Mouse (Mus musculus): ENCODE results near the gene Kars. TPM values are rescaled to one million over a fixed set of nuclear protein-coding genes. Genes with fewer than 3 reads are reported as not detected.

Kars gene
- polyA plus RNA-seq, 1 experiment from 2014 or later = 48.2 TPM

DNA sequence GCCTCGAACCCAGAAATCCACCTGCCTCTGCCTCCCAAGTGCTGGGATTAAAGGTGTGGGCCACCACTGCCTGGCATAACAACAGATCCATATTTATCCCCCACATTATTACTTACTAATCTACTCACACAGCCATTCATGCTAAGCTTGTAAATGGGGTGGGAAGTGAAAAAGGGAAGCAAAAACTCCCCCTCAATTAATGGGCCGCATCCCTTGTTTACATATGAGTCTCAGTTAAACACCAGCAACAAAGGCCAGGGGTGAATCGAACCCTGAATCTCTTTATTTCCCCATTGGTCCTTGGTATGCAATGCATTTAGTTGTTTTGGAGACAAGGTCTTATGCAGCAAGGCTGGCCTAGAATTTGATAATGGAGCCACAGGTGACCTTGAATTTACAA lies 60.3 kb downstream of the Kars start:
- ATAC-seq = no peak
- WGBS (ENCODE audit: insufficient replicate concordance) = 78% methylated on average over 3 of the region's 3 CpGs
- no peaks in the 10 kb centered on the region for H3K27me3 ChIP-seq (ENCODE audit: insufficient read depth, low read length)
- no peak overlapping the region for H3K4me3 ChIP-seq (ENCODE audit: low read depth, low read length)
- no peaks in the 10 kb centered on the region for H3K9me3 ChIP-seq (ENCODE audit: low read length)
- no peak overlapping the region for H3K4me2 ChIP-seq (ENCODE audit: low read depth, low read length)
- H3K4me1 ChIP-seq (ENCODE audit: insufficient read depth) = no peaks in the 10 kb centered on the region
- no peak for DNase-seq
- no peak for TF ChIP-seq CTCF (IDR thresholded peaks at IDR 0.05; ENCODE audit: low read depth)
- TF ChIP-seq EP300 (IDR thresholded peaks at IDR 0.05; ENCODE audit: low read depth) = no peak
- H3K9ac ChIP-seq (replicated peaks) = no peak overlapping the region
- H3K36me3 ChIP-seq (replicated peaks; ENCODE audit: insufficient read depth, low read length) = peaks cover 69% of the 10 kb centered on the region
- H3K27ac ChIP-seq (ENCODE audit: low read depth) = no peak overlapping the region

DNA sequence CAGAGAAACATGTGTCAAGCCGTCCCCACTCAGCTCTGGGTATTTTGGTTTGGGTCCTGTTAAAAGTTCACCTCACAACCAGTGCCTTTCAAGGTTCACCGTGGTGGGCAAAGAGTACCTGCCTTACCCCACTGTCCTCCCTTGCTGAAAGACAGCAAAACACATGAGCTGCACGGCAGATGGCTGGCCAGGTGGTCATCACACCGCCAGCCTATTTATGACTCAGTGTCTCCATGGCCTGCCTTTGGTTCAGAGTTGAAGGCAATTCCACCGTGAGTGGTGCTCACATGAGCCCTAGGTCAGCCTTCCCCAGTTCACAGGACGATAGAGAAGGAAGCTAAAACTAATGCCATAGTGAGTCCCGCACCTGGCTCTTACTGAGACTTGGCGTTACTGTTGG lies 63.2 kb downstream of the Kars start:
- DNase-seq (no peak), ATAC-seq (no peak)
- no peak overlapping the region for H3K4me3 ChIP-seq (ENCODE audit: low read depth, low read length)
- TF ChIP-seq EP300 (IDR thresholded peaks at IDR 0.05; ENCODE audit: low read depth) = no peak
- TF ChIP-seq CTCF (IDR thresholded peaks at IDR 0.05; ENCODE audit: low read depth) = no peak
- no peaks in the 10 kb centered on the region for H3K27me3 ChIP-seq (ENCODE audit: insufficient read depth, low read length)
- no peaks in the 10 kb centered on the region for H3K4me1 ChIP-seq (ENCODE audit: insufficient read depth)
- no peak overlapping the region for H3K9ac ChIP-seq (replicated peaks)
- no peaks in the 10 kb centered on the region for H3K9me3 ChIP-seq (ENCODE audit: low read length)
- peaks cover 64% of the 10 kb centered on the region for H3K36me3 ChIP-seq (replicated peaks; ENCODE audit: insufficient read depth, low read length)
- 91% methylated on average over 8 of the region's 8 CpGs for WGBS (ENCODE audit: insufficient replicate concordance)
- no peak overlapping the region for H3K4me2 ChIP-seq (ENCODE audit: low read depth, low read length)
- no peak overlapping the region for H3K27ac ChIP-seq (ENCODE audit: low read depth)

DNA sequence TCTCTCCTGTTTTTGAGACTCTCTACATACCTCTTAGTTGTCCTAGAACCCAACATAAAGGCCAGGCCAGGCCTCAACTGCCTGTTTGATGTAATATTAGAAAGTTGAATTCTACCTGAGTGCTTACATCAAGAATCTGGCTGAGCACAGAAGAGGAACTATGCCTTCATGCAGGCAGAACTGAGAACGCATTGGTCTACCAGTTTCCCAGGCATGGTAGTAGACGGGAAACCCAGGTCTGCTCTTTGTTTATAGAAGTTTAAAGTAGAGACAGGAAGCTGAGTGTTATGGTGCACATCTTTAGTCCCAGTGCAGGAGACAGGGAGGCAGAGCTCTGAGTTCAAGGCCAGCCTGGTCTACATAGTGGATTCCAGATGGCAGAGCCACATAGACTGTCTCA lies 64.0 kb downstream of the Kars start:
- ATAC-seq (no peak), DNase-seq (no peak)
- TF ChIP-seq EP300 (IDR thresholded peaks at IDR 0.05; ENCODE audit: low read depth) (no peak), CTCF (IDR thresholded peaks at IDR 0.05; ENCODE audit: low read depth) (no peak)
- no peak overlapping the region for H3K27ac ChIP-seq (ENCODE audit: low read depth)
- H3K4me3 ChIP-seq (ENCODE audit: low read depth, low read length) = no peak overlapping the region
- no peak overlapping the region for H3K4me2 ChIP-seq (ENCODE audit: low read depth, low read length)
- H3K4me1 ChIP-seq (ENCODE audit: insufficient read depth) = peaks cover under 1% of the 10 kb centered on the region
- H3K36me3 ChIP-seq (replicated peaks; ENCODE audit: insufficient read depth, low read length) = peaks cover 63% of the 10 kb centered on the region
- H3K9me3 ChIP-seq (ENCODE audit: low read length) = no peaks in the 10 kb centered on the region
- no peaks in the 10 kb centered on the region for H3K27me3 ChIP-seq (ENCODE audit: insufficient read depth, low read length)
- WGBS (ENCODE audit: insufficient replicate concordance) = 72% methylated on average over 2 of the region's 2 CpGs
- no peak overlapping the region for H3K9ac ChIP-seq (replicated peaks)

DNA sequence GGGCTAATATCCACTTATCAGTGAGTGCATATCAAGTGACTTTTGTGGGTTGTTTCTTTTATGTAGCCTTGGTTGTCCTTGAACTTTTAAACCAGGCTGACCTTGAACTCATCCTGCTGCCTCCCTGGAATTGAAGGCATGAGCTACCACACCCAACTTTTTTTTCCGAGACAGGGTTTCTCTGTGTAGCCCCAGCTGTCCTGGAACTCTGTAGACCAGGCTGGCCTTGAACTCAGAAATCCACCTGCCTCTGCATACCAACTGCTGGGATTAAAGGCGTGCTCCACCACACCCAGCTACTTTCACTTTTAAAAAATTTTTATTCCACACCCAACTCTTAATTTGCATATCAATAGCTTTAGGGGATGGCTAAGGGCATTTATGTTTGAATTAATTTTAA lies 67.6 kb downstream of the Kars start:
- Histone ChIP-seq H3K4me2 (ENCODE audit: low read depth, low read length) (no peak overlapping the region), H3K4me3 (ENCODE audit: low read depth, low read length) (no peak overlapping the region), H3K9me3 (ENCODE audit: low read length) (no peaks in the 10 kb centered on the region), H3K4me1 (ENCODE audit: insufficient read depth) (peaks cover 25% of the 10 kb centered on the region), H3K36me3 (replicated peaks; ENCODE audit: insufficient read depth, low read length) (peaks cover 44% of the 10 kb centered on the region), H3K9ac (replicated peaks) (no peak overlapping the region), H3K27me3 (ENCODE audit: insufficient read depth, low read length) (no peaks in the 10 kb centered on the region), H3K27ac (ENCODE audit: low read depth) (no peak overlapping the region)
- DNase-seq (no peak), ATAC-seq (no peak)
- TF ChIP-seq EP300 (IDR thresholded peaks at IDR 0.05; ENCODE audit: low read depth) (no peak), CTCF (IDR thresholded peaks at IDR 0.05; ENCODE audit: low read depth) (no peak)
- 83% methylated on average over 2 of the region's 2 CpGs for WGBS (ENCODE audit: insufficient replicate concordance)

Other genes with a start within 250 kb of the Kars start
- gene Cfdp1, start 157.0 kb downstream of the Kars start, polyA plus RNA-seq (2015; fragmentation: Nextera tagmentation; extraction: Ambion mirVana) = 48.9 and 51.3 TPM in 2 replicates
- gene Tmem170, start 134.6 kb downstream of the Kars start, polyA plus RNA-seq (2015; fragmentation: Nextera tagmentation; extraction: Ambion mirVana) = 4.9 TPM in 2 replicates
- not detected in 2 replicates for gene Chst5, start 100.9 kb downstream of the Kars start, polyA plus RNA-seq (2015; fragmentation: Nextera tagmentation; extraction: Ambion mirVana)
- 0.56 and 1.0 TPM in 2 replicates for gene Tmem231, start 77.4 kb downstream of the Kars start, polyA plus RNA-seq (2015; fragmentation: Nextera tagmentation; extraction: Ambion mirVana)
- gene Gabarapl2, start 70.6 kb downstream of the Kars start, polyA plus RNA-seq (2015; fragmentation: Nextera tagmentation; extraction: Ambion mirVana) = 162 and 173 TPM in 2 replicates
- gene Adat1, start 19.0 kb downstream of the Kars start, polyA plus RNA-seq (2015; fragmentation: Nextera tagmentation; extraction: Ambion mirVana) = 1.8 and 2.1 TPM in 2 replicates
- gene Terf2ip, start 75 bp upstream of the Kars start, polyA plus RNA-seq (2015; fragmentation: Nextera tagmentation; extraction: Ambion mirVana) = 5.1 and 5.4 TPM in 2 replicates
- 0.28 TPM in 1 of 2 replicates, not detected in the other for gene Gm6793, start 3.7 kb upstream of the Kars start, polyA plus RNA-seq (2015; fragmentation: Nextera tagmentation; extraction: Ambion mirVana)

All from liver, postnatal 0 days (tissue).